Mouse (Mus musculus) MEL (cell line): Measurements from ENCODE around the gene Agmat.

Source experiments
- CHD2 ChIP-seq: IDR thresholded peaks from 2 replicates; pipeline ENCODE4 v1.6.1; 2011; ENCODE audit warnings: low read length, improper control_type of control experiment
- CTCF ChIP-seq, 3 experiments: IDR thresholded peaks in 2 of 3; conservative IDR thresholded peaks in 1 of 3; 2 replicates each; pipeline ENCODE4 v1.5.1; 2011 to 2012; ENCODE audit warnings: low read length in 3 of 3, low read depth in 2 of 3, mild to moderate bottlenecking in 2 of 3, improper control_type of control experiment in 1 of 3, inconsistent platforms in 1 of 3, mixed read lengths in 1 of 3, moderate library complexity in 1 of 3; ENCODE audit not compliant: control insufficient read depth in 1 of 3, insufficient read depth in 1 of 3, poor library complexity in 1 of 3, severe bottlenecking in 1 of 3
- KAT2A ChIP-seq: conservative IDR thresholded peaks from 2 replicates; pipeline ENCODE4 v1.6.1; 2012; ENCODE audit warnings: low read depth, low read length, improper control_type of control experiment, inconsistent platforms
- MAX ChIP-seq: IDR thresholded peaks from 2 replicates; pipeline ENCODE4 v1.6.1; 2011; ENCODE audit warnings: low read length, improper control_type of control experiment
- POLR2A ChIP-seq, 2 experiments: IDR thresholded peaks; 2 replicates each; pipeline ENCODE4 v1.6.1; 2011 to 2012; ENCODE audit warnings: low read length in 2 of 2, mild to moderate bottlenecking in 2 of 2, control low read depth in 1 of 2, improper control_type of control experiment in 1 of 2, low read depth in 1 of 2, moderate library complexity in 1 of 2; ENCODE audit not compliant: control insufficient read depth in 1 of 2, insufficient read depth in 1 of 2, poor library complexity in 1 of 2
- SMC3 ChIP-seq: IDR thresholded peaks from 2 replicates; pipeline ENCODE4 v1.6.1; 2011; ENCODE audit warnings: low read depth, low read length, improper control_type of control experiment
- TAL1 ChIP-seq: IDR thresholded peaks from 2 replicates; pipeline ENCODE4 v1.6.1; 2012; ENCODE audit warnings: mild to moderate bottlenecking, inconsistent platforms, low read length, moderate library complexity, mixed read lengths
- TCF12 ChIP-seq: IDR thresholded peaks from 2 replicates; pipeline ENCODE4 v1.6.1; 2014; ENCODE audit warnings: low read depth, mild to moderate bottlenecking, inconsistent platforms, low read length, improper control_type of control experiment, moderate library complexity

DNA sequence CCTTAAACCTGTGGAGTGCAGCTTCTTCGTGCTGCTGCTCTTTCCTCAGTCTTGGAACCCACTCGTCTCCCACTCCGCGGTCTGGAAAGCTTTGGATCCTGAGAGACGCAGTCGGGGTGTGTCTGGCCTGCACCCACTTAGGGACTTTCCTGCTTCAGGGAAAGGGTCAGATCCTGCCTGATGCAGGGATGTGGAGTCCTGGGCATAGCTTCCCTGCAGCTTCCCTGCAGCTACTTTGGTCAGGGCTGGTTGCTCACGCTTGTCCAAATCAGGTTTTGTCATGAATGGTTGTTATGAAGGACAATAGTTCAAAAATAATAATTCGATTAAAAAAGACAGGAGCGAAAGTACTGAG is 11.3 kb upstream of the Agmat start:
- TF ChIP-seq MAX, result no peak
- no peak for TF ChIP-seq KAT2A
- TF ChIP-seq POLR2A (IDR thresholded peaks at IDR 0.05; ENCODE audit: control insufficient read depth in 1 of 2, insufficient read depth in 1 of 2, low read depth in 1 of 2, low read length in 2 of 2, poor library complexity in 1 of 2), result no peak
- no peak for TF ChIP-seq TAL1
- TF ChIP-seq CTCF (IDR thresholded peaks at IDR 0.05 in 2 of 3, conservative IDR thresholded peaks at IDR 0.05 in 1 of 3; ENCODE audit: control insufficient read depth in 1 of 3, insufficient read depth in 1 of 3, low read depth in 2 of 3, low read length in 3 of 3, poor library complexity in 1 of 3, severe bottlenecking in 1 of 3), result no peak
- no peak for TF ChIP-seq CHD2
- no peak for TF ChIP-seq TCF12
- no peak for TF ChIP-seq SMC3
